Mouse (Mus musculus) skeletal muscle tissue, adult 2 months (tissue): ENCODE data around the gene Osbpl6.

Experiments used
- DNase-seq: peaks from one replicate; pipeline ENCODE4 v3.0.0-alpha.2; 2012; ENCODE audit warnings: low read depth, low spot score

Gene Osbpl6

DNA sequence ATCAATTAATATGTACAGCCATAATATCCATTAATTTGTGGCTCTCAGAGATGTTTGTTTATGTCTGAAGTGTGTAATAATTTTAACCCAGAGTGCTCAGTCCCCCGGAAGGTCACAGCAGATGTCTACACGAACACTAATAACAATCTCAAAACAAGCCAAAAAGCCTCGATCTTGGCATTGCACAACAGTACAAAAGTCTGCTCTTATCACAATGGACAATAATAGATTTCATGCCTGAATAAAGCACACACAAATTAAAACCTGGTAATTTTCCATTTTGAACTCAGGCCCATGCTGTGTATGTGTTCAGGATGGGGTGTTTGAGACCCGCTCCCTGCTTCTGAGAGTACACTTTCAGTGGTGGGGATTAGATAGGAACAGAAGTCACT is 90.4 kb downstream of the Osbpl6 start:
- DNase-seq, result no peak

- no peak for DNase-seq
Measured at GRCm38 (mm10) chr2:76498891-76499290, 92.6 kb downstream of the Osbpl6 start.

- DNase-seq, result no peak
Measured at GRCm38 (mm10) chr2:76504122-76504839, 98.0 kb downstream of the Osbpl6 start.

DNA sequence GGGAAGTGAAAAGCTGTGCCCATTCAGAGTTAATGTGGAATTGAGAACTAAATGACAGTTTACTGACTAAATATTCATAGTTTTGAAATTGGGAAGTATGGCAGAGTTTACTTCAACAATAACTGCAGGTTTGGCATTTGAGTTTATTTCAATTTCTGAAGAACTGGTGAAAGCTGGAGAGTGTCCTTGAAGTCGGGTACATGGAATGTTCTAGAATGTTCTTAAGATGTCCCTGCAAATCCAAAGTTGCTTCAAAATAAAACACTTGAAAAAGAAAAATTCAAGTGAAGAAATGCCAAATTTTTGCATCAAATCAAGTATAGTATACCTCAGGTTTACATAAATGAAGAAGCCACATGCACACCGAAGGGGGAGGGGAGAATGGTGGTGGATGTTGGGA is 98.7 kb downstream of the Osbpl6 start:
- DNase-seq, result no peak

- no peak for DNase-seq
Measured at GRCm38 (mm10) chr2:76511281-76511721, 105.0 kb downstream of the Osbpl6 start.

DNA sequence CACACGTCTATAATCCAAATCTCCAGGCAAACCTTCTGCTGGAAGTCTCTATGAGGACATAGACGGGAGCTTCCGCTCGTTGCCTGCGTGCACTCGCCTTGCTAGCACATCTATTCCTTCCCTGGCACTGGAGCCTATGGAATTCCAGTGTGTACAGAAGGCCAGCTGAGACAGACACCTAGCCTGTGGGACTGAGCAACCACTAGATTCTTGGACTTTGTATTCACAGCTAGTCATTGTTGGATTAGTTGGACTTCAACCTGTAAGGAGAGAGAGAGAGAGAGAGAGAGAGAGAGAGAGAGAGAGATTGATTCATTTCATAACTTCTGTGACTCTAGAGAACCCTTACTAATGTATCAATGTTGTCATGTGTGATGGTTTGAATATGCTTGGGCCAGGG is 105.8 kb downstream of the Osbpl6 start:
- DNase-seq, result no peak

GRCm38 (mm10) chr2:76512888-76513287 is 106.6 kb downstream of the Osbpl6 start:
- DNase-seq, result no peak

- DNase-seq, result no peak
Measured at GRCm38 (mm10) chr2:76513296-76513695, 107.0 kb downstream of the Osbpl6 start.

DNA sequence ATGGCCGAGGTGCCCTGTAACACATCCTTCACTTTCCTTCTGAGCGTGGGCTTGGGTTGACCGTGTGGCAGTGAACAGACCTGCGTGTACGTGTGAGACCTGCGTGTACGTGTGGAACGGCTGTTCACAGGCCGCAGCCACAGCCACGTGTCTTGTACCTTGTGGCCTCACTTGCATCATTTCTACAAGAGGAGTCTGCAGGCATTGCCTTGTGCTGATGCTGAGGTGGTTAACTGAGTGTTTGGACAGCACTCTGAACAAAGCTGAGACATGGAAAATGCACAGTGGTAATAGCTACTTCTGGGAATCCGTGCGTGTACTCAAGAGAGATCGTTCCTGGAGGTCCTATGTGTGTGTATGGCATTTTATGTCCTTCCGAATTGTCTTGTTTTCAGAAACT is 111.2 kb downstream of the Osbpl6 start:
- no peak for DNase-seq

- DNase-seq, result no peak
Measured at GRCm38 (mm10) chr2:76518407-76519063, 112.2 kb downstream of the Osbpl6 start.

DNA sequence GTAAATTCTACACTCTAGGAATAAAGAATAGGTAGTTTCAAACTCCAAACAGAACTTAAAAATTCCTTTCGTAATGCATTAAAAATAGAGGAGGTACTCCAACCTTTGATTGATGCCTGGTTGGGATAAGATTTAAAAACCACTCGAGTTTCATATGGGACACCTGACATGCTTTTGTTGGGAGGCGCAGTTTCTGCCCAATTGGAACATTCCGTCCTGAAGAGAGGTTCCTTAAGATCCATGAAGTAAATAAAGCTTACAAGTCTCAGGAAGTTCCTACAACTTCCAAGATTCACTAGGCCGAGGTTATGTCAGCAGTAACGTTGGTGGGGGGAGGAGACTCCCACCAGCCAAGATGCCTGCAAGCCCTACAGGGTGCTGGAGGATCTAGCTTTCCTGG is 115.3 kb downstream of the Osbpl6 start:
- no peak for DNase-seq

- DNase-seq, result no peak
Measured at GRCm38 (mm10) chr2:76524451-76524850, 118.1 kb downstream of the Osbpl6 start.

DNA sequence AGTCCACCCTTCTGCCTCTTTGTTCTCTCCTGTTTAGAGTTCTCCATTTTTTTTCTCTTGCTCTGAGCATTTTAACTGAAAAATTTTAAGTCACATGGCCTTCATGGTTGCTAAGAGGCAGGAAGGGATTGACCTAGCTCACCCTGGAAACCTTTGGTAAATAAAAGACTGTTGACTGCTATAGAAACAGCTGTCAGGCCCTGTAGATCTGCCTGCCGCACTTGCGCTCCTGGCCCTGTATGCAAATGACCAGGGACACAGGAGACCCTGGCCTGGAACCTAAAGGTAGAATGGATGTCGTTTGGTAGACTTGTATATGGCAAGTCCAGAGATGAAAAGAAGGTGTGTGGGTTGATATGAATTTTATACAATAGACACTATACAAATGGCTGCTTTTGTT is 119.3 kb downstream of the Osbpl6 start:
- DNase-seq, result no peak

DNA sequence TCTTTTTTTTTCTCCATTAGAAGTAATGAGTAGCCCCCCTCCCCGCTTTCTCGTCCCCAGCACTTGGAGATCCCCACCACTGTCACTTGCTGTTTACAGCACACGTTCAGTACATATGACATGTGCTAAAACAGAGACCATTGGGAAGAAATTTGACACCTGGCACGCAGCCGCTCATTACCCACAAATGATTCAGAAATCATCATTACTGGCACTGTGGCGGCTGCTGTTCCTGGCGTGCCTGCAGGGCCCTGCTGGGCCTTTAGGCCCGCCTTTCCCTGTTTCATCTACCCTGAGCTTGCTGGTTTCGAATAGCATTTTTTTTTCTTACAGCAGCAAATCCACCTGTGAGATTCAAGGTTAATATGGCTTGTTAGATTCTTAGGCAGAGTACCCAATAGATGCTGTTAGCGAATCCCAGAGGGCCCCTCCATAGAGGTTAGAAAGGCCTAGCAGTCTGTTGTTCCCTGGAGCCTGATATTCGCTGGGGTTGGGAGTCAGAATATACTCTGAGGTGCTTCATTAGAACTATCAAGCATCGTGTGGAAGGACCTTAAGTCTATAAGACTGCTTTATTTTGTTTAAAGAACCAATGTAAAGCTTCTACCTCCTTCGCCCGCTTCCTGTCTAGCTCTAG is 126.3 kb downstream of the Osbpl6 start:
- DNase-seq, result no peak

DNA sequence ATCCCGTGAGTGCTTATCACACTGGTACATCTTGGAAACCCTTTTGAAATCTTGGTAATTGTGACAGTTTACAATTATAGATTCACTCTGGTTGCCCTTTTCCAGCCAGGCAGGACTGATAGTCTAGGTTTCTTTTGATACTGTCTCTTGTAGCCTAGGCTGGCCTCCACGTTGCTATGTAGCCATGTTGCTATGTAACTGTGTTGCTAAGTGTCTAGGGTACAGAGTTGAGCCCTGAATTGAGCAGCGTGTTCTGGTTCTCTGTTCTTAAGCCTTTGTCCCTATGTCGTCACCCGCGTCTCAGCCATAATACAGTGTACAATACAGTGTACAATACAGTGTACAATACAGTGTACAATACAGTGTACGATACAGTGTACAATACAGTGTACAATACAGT is 128.6 kb downstream of the Osbpl6 start:
- no peak for DNase-seq

- DNase-seq, result no peak
Measured at GRCm38 (mm10) chr2:76541900-76542299, 135.6 kb downstream of the Osbpl6 start.

DNA sequence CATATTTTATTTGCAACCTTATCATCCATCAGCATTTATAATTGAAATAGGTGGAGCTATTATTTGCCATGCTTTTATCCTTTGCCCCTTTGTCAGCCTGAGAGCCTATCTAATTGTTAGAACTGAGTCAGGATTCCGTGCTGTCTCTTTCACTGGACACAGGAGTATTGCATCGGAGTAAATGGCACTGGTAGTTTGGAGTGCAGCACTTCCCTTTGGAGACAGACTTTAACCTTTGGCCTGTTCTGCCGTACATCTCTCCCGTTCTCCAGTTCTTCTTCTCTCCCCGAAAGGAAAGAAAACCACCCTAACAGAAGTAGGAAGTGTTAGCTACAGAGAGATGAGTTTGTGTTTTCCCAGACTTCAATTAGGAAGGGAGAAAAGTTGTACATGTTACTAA is 136.6 kb downstream of the Osbpl6 start:
- DNase-seq, result no peak

DNA sequence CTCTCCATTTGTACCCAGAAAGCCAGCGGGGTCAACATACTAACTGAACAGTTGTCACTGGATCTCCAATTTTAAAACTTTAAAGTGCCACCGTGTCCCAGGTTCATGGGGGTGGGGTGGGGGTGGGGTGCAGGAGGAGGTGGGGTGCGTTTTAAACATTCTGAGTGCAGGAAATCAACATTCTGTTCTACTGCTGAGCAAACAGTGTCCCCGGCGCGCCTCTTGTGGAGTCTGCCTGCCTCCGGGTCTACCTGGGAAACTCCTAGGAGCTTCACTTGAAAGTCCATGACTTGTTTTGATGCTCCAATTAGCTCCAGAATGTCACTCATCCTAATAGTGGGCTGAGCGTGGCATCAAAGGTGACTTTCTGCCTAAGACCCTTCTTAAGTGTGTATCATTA is 139.2 kb downstream of the Osbpl6 start:
- no peak for DNase-seq

- DNase-seq, result no peak
Measured at GRCm38 (mm10) chr2:76548171-76548570, 141.9 kb downstream of the Osbpl6 start.

GRCm38 (mm10) chr2:76548836-76549235 is 142.5 kb downstream of the Osbpl6 start:
- DNase-seq, result no peak

DNA sequence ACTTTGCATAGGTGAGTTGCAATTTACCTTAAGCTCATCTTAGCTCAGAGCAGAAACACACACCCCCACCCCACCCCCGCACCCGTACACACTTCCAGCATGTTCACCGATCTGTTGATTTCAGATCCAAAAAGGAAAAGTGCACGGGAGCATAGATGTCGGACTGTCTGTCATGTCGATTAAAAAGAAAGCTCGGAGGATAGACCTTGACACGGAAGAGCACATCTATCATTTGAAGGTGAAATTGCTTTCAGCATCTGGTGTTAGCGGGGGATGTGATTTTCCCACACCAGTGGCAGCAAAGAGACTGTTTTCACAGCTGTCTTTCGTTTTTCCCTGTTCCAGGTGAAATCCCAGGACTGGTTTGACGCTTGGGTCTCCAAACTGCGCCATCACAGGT is 143.0 kb downstream of the Osbpl6 start:
- DNase-seq, result no peak

DNA sequence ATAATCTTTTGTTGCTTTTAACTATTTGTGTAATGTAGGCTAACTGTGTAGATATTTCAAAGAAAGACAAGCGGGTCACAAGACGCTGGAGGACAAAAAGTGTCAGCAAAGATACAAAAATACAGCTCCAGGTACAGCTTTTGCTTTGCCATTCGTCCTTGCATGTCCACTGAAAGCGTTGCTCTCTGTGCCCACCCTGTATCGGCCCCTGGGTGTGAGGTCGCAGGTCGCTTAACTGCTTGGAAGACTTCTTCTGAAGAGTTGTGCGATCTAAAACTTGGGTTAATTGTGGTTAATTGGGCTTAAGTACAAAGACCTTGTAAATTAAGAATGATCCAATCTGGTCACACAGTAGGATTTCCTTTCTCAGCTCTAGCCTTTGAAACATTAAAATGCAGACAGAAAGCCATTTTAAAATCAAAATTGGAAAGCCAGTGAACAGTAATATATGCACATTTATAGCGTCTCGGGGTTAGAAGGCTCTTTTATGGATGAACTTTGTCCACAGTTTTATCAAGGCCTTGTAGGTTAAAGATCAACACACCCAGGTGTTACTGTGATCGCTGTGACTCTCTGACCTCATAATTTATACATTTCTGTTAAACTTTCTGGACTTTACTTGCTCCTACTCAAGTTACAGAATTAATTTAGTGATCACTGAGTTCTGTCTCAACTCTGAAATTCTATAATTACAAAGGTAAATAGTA is 149.7 kb downstream of the Osbpl6 start:
- no peak for DNase-seq
